Mouse (Mus musculus) right cerebral cortex, postnatal 4 days (tissue): Measurements from ENCODE around the gene Gabre.
A peak's percentile ranks its signal among the peaks of the same experiment; 100 is the strongest.

Experiments used
- DNase-seq: peaks from one replicate; pipeline ENCODE4 v3.0.0-alpha.2; 2022

The Gabre gene

GRCm38 (mm10) chrX:72274659-72275371, at the start of gene Gabre:
Gabre (minus strand) TSS chrX:72274803.
- DNase-seq: peak; percentile 25

- DNase-seq: no peak
These were observed 23.2 kb upstream of the Gabre start for GRCm38 (mm10) chrX:72297812-72298211.

DNA sequence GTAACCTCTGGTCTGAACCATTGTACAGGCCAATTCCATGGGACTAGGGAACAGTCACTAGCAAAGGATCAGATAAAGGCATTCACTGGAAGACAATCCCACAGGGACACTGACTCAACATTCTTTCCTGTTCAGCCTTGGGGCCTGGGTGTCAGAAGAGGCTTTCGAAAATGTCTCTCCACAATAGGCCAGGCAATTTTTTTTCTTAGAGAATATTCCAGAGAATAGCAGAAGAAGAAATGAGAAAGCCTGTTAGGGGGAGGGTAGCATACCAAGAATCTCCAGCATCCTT, 715 bp upstream of the Gabre start:
- no peak for DNase-seq

DNA sequence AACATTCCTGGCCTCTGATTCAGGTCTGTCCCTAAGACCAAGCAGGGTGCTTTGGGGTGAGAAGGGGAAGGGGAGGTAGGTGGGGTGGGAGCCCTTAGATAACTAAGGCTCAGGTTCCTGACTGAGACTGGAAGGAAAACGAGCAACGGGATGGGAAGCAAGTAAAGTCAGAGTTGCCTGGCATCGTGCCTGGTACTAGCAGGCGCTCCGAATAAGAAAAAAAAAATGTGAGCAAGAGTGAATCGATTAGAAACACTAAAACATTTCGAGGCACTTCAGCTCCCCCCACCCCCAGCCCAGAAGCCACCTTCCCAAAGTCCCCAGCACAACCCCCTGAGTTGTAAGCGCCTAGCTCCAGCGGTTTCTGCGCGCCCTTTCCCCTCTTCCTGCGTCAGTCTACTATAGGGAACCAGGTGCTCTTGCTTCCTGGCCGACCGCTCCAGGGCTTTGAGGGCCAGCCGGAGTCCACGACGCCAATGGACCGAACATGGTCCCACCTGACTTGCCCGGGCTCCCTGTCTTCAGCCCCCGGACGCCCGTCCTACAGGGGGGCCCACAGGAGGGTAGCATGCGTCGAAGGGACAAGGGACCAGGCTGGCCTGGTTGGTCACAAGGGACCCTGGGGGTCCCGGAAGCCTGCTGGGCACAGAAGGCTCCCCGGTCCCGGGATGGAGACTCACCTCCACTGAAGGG, 491 bp downstream of the Gabre start:
- peak; percentile 9 for DNase-seq

GRCm38 (mm10) chrX:72270637-72271036, 4.0 kb downstream of the Gabre start:
- DNase-seq: no peak

- no peak for DNase-seq
These were observed 52.9 kb downstream of the Gabre start, which contains the start of gene Magea4 for GRCm38 (mm10) chrX:72221717-72222116. Magea4 (plus strand) TSS chrX:72222017.
